Mouse (Mus musculus) large intestine, adult 2 months (tissue): ENCODE measurements around the gene Nudt8. TPM values are rescaled to one million over a fixed set of nuclear protein-coding genes. Genes with fewer than 3 reads are reported as not detected.
"Not testable (repeated sequence)": the region's sequence is repeated elsewhere in the genome, so short reads cannot be mapped to it uniquely, and the experiment has no call there.

Experiments used
- DNase-seq: peaks from one replicate; pipeline ENCODE4 v3.0.0-alpha.2; 2012; ENCODE audit warnings: low read depth, low spot score
- WGBS: fragments of 180-500 bp; shearing (Covaris S2); methylation state at CpG from one replicate; pipeline ENCODE4 v1.1.7; 2018; 5-methylcytosine and 5-hydroxymethylcytosine counted together
- polyA plus RNA-seq: library from polyadenylated mRNA; depleted of rRNA; stranded (reverse); fragments of >200 nt; gene quantifications from 2 replicates; pipeline ENCODE4 v1.2.3, GENCODE M21; 2012

The Nudt8 gene
- polyA plus RNA-seq, 1 experiment = 10.5 TPM

DNA sequence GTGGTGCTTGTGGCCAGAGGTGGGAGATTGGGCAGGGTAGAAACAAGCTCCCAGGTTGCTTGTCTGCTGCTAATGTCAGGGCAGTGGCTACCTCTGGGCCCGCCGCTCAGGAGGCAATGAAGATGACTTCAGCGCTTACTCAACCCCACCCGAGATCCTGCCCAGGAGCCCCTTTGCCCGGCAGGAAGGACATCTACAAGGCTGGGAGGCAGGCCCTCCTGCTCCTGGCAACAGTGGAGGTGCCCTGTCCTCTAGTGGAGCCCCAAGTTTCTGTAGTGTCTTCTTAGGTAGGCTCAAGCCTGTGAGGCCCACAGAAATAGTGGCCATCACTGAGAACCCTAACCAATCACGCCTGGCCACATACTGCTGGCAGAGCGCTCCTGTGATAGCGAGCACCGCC lies 4.7 kb downstream of the Nudt8 start:
- WGBS = 80% methylated on average over 9 of the region's 9 CpGs
- DNase-seq = no peak

DNA sequence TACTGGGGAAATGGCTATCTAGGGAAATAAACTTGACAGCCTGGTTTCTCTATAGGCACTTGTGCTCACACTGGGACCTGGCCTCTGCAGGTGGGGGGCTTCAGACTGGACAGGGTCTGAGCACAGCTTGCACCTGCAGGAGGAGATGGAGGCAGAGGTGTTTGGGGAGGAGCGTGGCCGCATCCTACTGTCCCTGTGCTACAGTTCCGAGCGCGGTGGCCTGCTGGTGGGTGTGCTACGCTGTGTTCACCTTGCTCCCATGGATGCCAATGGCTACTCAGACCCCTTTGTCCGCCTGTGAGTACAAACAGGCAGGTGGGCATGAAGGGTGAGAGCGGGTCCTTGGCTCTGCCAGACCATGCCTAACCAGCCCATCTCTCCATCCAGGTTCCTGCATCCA lies 5.6 kb downstream of the Nudt8 start:
- DNase-seq = no peak
- 91% methylated on average over 8 of the region's 8 CpGs for WGBS

DNA sequence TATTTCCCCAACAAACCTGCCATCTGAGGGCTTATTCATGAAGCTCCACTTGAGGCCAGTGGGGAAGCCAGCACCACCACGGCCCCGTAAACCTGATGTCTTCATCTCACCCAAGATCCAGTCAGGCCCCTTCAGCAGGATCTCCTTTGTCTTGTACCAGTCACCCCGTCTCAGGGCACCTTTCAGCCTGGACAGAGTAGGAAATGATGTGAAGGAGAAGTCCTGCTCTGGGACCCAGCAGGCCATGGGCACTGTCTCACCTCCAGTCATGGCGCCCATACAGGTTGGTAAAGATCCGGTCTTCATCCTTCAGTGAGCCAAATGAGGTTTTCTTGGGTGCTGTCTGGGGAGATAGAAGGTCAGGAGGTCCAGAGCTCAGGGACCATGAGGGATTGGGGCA lies 10.7 kb downstream of the Nudt8 start:
- DNase-seq = no peak
- WGBS = 93% methylated on average over 5 of the region's 5 CpGs

DNA sequence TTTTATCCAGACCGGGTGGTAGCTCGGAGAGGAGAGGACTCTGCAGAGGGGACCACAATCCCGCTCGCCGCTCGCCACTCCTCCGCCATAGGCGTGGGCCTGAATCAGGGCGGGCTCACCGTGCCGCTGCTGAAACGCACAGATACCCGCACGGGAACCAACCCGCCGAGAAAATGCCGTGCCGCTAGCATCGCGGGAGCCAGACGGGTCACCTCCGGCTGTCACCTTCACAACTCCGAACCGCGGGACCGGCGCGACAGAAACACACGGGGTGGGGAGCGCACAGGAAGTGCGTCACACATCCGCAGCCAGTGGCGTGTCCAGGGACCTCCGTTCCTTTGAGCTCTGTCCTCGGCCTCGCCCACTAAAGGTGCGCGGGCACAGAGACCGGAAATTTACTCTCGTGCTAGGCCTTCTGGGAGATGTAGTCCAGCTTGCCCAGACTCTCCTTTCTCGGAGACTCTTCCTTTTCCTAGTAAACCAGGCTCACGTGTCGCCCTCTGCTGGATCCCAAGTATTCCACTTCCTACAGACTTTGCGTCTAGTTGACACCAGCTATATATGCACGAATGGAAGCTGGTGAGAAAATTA lies 12.1 kb downstream of the Nudt8 start, which contains the start of gene Ndufv1:
TSS of gene Ndufv1 (minus strand) at position 375 of the 591 bp plus-strand sequence.
- WGBS = under 1% methylated on average over 45 of the region's 45 CpGs
- DNase-seq = peak; percentile 99

DNA sequence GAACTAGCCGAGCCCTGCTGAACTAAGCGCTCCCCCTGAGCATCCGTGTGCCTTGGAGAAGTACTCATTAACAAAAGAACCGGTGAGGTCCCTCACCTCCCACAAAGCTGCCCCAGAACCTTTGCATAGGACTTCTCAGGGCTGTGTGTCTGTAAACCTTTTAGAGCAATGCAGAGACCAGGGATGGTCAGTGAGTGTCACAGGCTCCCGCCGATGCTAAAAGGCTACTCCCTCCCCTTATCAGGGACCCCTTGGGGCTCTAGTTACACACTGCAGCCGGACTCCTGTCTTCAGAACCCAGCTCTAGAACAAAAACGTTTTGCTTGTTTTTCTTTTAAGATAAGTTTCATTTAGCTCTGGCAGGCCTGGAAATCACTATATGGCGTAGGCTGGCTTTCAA lies 12.7 kb downstream of the Nudt8 start:
- WGBS = 31% methylated on average over 9 of the region's 9 CpGs

DNA sequence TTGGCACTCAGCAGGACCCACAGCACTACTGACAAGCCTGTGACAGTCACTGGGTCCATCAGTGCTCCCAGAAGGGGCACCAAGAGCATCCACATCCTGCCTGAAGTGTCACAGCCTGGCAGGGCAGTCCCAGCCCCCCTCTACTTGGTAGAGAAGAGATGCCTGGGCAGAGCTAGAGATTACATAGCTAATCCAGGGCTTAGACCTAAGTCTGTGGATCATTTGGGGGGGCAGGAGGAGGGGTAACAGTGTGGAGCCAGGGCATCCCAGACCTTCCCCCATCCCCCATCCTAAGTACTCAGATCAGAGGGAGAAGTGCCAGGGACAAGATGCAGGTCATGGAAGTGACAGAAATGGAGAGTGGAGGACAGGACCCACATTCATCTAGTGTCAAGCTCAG lies 14.4 kb downstream of the Nudt8 start:
- DNase-seq = no peak

More for the DNA sequence above, 12.7 kb downstream of the Nudt8 start:
- DNase-seq = no peak

DNA sequence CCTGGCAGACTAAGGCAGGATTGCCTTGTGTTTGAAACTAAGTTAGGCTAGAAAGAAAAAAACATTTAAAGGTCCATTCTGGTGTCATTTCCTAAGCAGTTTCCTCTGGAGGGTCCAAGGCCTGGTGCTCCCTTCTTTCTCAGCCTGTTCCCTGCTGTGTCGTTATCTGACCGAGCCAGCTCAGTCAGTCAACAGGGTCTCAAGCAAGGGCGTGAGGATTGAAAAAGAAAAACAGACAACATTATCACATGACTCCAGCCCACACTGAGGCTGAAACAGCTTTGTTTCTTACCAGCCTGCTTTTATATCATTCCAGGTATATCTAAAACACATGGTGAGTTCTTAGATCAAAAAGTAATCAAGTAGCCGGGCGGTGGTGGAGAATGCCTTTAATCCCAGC lies 15.3 kb downstream of the Nudt8 start:
- 79% methylated on average over 5 of the region's 5 CpGs for WGBS
- no peak for DNase-seq

DNA sequence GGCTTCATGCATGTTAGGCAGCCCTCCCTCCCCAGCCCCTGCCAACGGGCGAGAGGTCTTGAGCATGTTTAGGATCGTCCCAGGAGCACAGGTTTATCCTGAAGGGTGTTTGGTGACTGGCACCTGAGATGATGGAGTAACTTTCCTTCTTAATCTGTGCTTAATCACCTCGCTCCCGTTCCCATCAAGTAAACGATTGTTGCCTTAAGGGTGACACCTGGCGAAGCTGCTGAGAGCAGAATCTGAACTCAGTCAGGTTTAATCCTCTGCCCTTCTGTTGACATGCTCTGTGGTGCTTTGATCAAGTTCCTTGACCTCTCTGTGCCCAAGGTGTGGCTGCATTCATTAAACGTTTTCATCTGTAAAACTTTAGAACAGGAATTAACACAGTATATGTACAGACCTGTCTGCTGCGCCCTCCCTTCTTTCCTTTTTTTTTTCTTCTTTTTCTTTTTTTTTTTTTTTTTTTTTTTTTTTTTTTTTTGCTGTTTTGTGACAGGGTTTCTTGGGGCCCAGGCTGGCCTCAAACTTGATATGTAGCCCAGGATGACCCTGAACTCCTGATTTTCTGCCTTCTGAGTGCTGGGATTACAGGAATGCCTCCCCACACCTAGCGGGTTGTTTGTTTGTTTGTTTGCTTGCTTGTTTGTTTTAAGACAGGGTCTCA lies 17.7 kb downstream of the Nudt8 start:
- WGBS = 56% methylated on average over 10 of the region's 10 CpGs
- no peak for DNase-seq

DNA sequence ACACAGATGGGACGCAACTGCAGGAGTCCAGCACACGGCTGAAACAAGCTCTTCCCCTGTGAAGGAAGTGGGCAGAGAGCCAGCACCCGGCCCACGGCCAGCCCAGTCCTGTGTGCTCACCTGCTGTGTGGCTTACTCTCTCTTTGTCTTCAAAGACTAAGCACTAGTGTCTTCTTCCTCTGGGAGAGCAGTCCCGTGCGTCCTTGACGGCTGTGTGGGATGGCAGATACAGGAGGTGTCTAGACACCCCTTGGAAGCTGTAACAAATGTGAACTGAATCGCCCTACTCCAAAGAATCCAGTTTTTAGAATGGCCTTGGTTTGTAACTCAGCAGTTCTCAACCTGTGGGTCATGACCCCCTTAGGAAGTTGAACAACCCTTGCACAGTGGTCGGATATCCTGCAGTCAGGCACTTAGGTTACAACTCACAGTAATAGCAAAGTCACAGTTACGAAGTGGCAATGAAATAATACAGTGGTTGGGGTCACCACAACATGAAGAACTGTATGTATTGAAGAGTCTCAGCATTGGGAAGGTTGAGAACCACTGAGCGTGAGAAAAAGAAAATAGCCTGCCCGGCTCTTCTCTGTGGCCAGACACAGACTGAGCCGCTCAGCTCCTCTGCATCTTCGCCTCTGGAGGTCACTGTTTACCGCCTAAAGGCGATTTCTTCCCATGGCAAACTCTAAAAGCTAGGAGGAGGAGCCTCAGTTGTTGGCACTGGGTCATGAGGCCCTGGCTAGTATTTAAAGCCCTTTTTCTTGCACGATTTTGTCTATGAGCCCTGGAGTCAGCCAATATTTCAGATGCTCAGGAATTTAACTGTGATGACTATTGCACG lies 18.6 kb downstream of the Nudt8 start:
- 11% methylated on average over 18 of the region's 18 CpGs for WGBS
- peak; percentile 95 for DNase-seq

DNA sequence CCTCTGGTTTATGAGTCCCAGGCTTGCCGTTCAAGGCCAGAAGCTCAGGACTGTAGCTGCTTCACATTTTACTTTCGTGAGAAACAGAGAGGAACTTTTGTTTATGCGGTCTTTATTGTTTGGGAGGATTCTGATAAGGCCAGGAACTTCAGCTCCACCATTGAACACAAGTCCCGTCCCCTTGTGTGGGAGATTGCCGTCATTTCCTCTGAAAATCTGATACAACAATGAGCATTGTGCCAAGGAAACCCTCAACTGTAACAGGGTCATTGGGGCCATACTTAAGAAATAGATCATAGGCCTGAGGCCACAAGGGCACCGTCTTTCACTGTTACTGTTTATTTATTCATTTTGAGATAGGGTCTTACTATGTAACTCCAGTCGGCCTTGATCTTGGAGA lies 22.8 kb downstream of the Nudt8 start:
- no peak for DNase-seq
- WGBS = 52% methylated on average over 7 of the region's 7 CpGs

DNA sequence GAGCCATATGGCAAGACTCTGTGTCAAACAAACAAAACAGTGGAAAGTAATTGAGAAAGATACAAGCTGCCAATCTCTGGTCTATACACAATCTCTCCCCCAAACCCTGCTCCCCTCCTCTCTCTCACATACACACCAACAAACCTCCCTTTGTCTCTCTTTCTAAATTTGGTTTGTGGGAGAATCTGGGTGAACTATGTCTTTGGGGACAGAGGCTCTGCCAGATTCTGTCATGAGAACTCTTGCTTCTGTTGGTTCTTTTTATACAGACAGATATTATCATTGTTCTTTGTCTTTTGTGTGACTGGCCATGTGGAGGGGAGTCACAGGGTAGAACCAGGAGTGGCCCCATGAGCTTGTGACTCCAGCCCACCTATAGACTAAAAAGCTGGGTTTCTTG lies 27.2 kb downstream of the Nudt8 start:
- DNase-seq = no peak

DNA sequence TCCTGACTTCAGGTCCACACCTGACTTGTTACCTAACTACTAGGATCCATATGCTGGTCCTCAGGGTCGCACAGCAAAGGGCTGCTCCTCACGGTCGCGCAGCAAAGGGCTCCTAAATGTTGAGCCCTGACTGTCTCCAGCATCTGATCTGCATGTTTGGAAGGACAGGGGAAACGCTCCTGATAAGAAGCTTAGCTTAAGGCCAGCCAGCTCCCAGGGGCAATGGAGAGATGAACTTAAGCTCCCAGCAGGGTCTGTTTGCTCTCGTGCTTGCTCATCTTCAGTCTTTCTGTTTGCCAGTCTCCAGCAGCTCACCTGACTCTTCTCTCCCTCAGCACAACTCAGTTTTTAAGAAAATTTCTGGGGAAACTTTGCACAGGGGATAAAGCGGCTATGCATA lies 32.3 kb downstream of the Nudt8 start:
- DNase-seq = no peak
- 77% methylated on average over 7 of the region's 7 CpGs for WGBS

DNA sequence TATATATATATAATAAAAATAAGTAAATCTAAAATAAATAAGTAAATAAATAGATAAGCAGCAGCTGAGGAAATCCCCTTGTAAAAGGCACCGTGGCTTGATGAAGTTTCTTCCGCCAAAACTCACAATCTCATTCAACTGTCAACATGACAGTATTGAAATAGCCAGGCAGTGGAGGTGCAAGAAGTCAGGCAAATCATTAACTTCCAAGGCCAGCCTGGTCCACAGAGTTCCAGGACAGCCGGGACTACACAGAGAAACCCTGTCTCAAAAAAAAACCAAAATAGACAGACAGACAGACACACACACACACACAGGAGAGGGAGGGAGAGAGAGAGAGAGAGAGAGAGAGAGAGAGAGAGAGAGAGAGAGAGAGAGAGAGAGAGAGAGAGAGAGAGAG lies 32.9 kb downstream of the Nudt8 start:
- DNase-seq = no peak
- 21% methylated on average over 3 of the region's 3 CpGs for WGBS

DNA sequence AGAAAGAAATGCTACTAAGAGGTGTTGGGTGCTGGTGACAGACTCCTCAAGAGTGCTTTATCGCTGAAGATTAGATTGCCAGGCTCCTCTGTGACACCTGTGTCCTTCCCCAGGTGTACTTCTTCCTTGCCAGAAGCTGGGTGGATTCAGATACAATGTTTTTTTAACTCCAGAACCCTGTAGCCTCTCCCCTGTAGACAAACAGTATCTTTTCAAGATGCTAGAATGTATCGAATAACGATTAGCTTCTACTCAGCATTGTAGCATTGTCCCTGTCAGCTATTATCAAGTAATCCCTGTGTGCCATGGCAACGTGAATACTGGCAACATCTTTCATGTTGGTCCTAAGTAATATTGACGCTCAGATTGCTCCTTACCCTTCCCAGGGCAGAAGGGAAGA lies 33.4 kb downstream of the Nudt8 start:
- DNase-seq = no peak
- WGBS = 31% methylated on average over 5 of the region's 5 CpGs

DNA sequence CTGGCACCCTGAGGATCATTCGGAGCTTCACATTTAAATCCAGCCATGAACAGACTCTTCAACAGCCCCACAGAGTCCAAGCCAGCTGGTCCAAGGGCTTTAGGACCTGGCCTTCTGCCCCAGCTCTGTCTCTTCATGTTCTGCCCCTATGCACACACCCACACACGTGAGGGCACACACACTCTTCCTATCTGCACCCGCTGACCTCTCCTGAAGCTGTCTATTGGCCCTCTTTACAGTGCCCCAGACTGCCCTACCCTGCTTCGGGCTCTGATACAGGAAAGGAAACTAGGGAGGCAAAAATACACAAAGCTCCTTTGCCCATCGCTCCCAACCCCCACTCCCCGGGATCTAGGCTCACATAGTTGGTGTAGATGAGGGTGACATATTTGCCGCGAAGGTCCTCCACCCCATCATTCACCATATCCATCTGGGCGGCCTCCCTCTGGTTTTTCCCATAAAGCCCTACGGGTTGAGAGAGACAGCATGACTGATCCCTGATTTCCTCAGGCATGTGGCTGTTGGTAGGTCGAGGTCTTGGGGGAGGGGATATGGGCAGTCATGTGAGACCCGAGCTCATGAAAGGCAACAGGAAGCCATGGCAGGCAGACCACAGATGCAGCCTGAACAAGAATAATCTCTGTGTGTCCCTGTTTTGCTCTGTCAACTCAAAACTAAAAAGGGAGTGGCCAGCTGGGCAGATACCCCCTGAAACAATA lies 36.1 kb downstream of the Nudt8 start:
- 27% methylated on average over 12 of the region's 12 CpGs for WGBS
- DNase-seq = no peak

DNA sequence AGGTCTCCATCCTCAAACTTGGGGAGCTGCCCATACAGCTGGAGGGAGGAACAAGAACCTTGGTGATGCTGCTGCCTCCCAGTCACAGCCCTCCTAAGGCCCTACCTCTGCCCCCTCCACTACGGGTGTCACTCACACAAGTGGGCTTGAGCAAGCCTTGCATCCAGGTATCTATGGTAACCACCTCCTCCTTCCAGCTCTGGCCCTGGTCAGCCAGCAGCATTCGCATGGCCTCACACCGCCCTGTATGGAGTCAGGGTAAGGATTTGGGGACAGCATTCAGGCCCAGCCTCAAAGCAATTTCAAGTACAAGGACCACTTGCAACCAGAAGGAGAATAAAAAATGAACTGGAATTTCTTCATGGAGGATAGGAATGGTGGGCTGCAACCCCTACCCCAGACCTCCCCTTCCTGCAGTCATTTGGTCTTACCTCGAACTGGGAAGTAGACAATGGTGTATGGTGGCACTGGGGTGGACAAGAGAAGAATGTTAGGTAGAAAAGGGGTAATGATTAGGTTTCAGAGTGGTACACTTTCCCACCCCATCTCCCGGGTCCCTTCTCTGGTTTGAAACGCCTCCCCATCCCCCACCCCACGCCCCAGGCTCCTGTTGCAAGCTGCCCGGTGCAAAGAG lies 36.9 kb downstream of the Nudt8 start:
- 12% methylated on average over 8 of the region's 8 CpGs for WGBS
- DNase-seq = not testable (repeated sequence)

DNA sequence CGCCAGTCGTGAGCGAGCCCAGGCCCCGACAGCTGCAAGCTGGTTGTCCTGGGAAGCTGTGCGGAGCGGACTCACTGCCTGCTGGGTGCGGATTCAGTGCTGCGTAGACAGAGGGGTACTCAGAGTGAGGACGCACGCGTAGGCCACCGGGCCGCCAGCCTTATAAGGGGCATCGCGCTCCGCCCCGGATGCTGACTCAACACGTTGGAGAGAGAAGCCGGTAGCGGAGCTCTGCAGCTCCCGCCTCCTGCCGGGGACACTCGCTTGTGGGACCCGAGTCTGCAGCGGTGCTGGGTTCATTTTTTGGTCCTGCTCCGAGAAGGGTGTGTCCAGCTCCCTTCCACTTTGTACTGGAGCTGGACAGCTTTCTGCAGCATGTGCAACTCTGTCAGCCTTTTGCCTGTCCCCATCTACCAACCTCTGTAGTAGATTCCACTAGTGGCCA lies 37.4 kb downstream of the Nudt8 start, which contains the start of gene Gstp1:
TSS of gene Gstp1 (minus strand) at position 198 of the 445 bp plus-strand sequence.
- DNase-seq = no peak
- 2% methylated on average over 26 of the region's 26 CpGs for WGBS

DNA sequence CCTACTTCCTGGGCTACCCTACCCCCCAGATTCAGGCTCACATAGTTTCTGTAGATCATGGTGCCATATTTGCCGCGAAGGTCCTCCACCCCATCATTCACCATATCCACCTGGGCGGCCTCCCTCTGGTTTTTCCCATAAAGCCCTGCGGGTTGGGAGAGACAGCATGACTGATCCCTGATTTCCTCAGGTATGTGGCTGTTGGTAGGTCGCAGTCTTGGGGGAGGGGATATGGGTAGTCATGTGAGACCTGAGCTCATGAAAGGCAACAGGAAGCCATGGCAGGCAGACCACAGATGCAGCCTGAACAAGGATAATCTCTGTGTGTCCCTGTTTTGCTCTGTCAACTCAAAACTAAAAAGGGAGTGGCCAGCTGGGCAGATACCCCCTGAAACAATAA lies 40.6 kb downstream of the Nudt8 start:
- WGBS = 90% methylated on average over 5 of the region's 5 CpGs
- DNase-seq = not testable (repeated sequence)

DNA sequence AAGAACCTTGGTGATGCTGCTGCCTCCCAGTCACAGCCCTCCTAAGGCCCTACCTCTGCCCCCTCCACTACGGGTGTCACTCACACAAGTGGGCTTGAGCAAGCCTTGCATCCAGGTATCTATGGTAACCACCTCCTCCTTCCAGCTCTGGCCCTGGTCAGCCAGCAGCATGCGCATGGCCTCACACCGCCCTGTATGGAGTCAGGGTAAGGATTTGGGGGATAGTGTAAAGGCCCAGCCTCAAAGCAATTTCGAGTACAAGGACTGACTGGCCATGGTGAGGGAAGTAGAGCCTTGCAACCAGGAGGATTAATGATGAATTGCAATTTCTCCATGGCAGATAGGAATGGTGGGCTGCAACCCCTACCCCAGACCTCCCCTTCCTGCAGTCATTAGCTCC lies 41.1 kb downstream of the Nudt8 start:
- 93% methylated on average over 4 of the region's 4 CpGs for WGBS
- DNase-seq = not testable (repeated sequence)

DNA sequence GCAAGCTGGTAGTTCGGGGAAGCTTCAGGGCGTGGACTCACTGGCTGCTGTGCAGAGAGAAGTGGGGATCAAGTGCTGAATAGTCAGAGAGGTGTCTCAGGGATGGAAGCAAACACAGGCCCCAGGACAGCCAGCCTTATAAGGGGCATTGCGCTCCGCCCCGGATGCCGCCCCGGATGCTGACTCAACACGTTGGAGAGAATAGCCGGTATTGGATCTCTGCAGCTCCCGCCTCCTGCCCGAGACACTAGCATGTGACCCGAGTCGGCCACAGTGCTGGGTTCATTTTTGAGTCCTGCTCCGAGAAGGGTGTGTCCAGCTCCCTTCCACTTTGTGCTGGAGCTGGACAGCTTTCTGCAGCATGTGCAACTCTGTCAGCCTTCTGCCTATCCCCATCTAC lies 41.7 kb downstream of the Nudt8 start:
- 31% methylated on average over 14 of the region's 14 CpGs for WGBS
- DNase-seq = no peak
